Mouse (Mus musculus) CH12.LX (cell line): ENCODE results near the gene Fam84b.

Experiments used
- BHLHE40 ChIP-seq: IDR thresholded peaks from 2 replicates; pipeline ENCODE4 v1.6.1; 2011; ENCODE audit warnings: mild to moderate bottlenecking, low read depth, low read length, improper control_type of control experiment
- CHD1 ChIP-seq: IDR thresholded peaks from 2 replicates; pipeline ENCODE4 v1.6.1; 2012; ENCODE audit warnings: low read depth, low read length, improper control_type of control experiment, inconsistent platforms
- CTCF ChIP-seq, 2 experiments: IDR thresholded peaks in 1 of 2; conservative IDR thresholded peaks in 1 of 2; 2 replicates each; pipeline ENCODE4 v1.5.1; 2011 to 2012; ENCODE audit warnings: low read depth in 2 of 2, low read length in 2 of 2, improper control_type of control experiment in 1 of 2, inconsistent platforms in 1 of 2, mild to moderate bottlenecking in 1 of 2, moderate library complexity in 1 of 2
- ZNF384 ChIP-seq: IDR thresholded peaks from 2 replicates; pipeline ENCODE4 v1.6.1; 2012; ENCODE audit warnings: low read depth, low read length, improper control_type of control experiment, inconsistent platforms

DNA sequence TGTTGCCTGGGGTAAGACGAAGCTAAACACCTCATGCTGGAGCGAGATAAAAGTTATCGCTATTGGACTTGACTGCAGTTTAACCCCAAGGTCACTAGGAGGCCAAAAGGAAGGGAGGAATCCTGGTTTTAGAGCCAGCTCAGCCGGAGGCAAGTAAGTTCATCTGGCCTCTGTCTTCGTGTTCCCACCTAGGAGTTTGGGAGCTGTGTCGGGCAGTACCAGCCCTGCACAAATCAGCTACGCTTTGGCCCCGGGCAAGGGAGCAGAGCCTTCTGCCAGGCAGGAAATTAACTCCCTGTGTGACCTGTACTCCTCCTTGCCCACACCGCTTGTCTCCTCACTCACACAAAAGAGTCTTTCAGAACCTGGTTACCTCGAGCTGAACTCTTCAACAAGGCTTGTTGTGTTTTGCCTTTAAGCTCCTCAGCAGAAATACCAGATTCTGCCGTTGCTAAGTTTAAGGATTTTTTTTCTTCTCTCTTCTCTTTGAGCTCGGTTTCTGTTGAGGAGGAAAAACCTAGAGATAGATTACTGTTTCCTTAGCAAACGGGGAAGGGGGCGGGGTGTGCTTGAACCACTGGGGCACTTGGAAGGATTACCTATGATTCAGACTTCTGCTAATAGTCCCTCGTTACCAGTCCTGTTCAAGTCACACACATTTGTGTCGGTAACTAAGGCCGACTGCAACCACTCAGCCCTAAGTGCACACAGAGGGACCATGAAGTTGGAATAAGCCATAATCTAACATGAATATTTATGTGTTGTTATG lies at the start of gene Fam84b:
- no peak for TF ChIP-seq CTCF (conservative IDR thresholded peaks at IDR 0.05 in 1 of 2, IDR thresholded peaks at IDR 0.05 in 1 of 2; ENCODE audit: low read depth in 2 of 2, low read length in 2 of 2)
- no peak for TF ChIP-seq CHD1
- TF ChIP-seq BHLHE40, result no peak
- TF ChIP-seq ZNF384, result no peak
